Mouse (Mus musculus) hematopoietic multipotent progenitor cell, adult 10-12 weeks (in vitro differentiated cells): Measurements from ENCODE around the gene Arl10. TPM values are rescaled to one million over a fixed set of nuclear protein-coding genes. Genes with fewer than 3 reads are reported as not detected.

Experiments
- polyA plus RNA-seq: library from polyadenylated mRNA; stranded (reverse); fragments of >175 nt; gene quantifications from 2 replicates; pipeline ENCODE4 v1.2.3, GENCODE M21; 2012; ENCODE audit warnings: low replicate concordance

Gene Arl10
- polyA plus RNA-seq = 16.0 and 34.8 TPM in 2 replicates

DNA sequence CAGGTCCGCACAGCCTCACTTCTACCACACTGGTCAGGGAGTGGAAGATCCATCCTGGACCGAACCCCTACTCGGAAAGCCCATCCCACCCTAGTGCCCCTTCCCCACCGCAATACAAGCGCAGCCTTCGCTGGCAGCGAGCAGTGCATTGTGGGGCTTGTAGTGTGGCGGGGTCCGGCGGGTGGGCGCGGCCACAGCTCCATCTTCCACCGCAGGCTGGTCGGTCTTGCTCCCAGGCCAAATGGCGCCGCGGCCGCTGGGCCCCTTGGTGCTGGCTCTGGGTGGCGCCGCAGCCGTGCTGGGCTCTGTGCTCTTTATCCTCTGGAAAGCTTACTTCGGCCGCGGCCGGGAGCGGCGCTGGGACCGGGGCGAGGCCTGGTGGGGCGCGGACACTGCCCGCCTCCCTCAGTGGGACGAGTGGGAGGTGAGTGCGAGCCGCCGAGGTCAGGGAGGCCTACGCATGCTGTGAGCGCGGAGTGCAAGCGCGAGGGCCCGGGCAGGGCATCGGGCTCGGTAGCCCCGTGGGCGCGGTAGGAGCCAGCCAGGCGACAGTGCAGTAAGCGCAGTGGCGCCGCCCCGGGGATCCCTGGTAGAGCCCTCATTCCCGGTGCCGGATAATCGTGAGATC lies at the start of gene Arl10:
Arl10 (plus strand) TSS at position 162 of the 628 bp plus-strand sequence.

GRCm38 (mm10) chr13:54565201-54565581 lies 9.6 kb upstream of the Arl10 start, which contains the start of gene 4833439L19Rik:
Gene 4833439L19Rik (minus strand): TSS chr13:54565435.

GRCm38 (mm10) chr13:54589996-54590951 lies 15.5 kb downstream of the Arl10 start, which contains the start of the genes Nop16 and Higd2a:
Gene Nop16 (minus strand): TSS chr13:54590090.
Gene Higd2a (plus strand): TSS chr13:54590207.

DNA sequence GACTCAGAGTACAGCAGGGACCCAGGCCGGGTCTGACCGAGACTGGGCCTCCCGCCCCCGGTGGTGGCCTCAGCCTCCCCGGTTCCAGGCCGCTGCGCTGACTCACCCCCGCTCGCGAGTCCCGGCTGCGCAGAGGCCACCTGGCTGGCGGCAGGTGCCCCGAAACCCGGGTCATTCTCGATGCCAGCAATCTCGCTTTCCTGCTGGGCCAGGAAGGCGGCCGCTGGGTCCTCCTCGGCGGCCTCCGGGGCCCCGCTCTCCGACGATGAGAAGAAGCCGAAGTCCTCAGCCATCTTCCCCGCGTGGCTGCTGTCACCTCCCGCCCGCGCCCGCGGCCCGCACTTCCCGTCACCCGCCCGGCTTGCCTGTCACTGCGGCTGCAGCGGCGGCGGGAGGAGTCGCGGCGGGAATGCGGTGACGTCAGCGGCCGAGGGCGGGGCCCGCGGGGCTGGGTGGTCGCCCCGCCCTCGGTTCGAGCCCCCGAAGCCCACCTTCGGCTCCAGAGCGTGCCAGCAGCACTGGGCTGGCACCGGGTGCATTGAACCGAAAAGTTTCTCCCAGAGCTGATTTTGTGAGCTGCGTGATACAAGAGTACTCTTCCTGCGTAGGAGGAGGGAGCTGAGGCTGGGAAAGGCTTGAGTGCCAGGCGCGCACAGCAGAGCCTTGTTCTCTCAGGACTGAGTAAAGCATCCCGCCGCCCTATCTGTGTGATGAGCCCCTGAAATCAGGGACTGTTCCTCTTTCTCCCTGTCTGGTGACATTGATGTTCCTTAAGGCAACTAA lies 36.3 kb downstream of the Arl10 start, which contains the start of gene Cltb:
Cltb (minus strand) TSS at position 373 of the 783 bp plus-strand sequence.

GRCm38 (mm10) chr13:54621155-54621932 lies 46.5 kb downstream of the Arl10 start, which contains the start of gene Faf2:
Gene Faf2 (plus strand): TSS chr13:54621784.

Other genes starting within 250 kb of the Arl10 start
- gene Cplx2, start 203.7 kb upstream of the Arl10 start, polyA plus RNA-seq = 5.4 and 10.9 TPM in 2 replicates
- gene Thoc3, start 106.2 kb upstream of the Arl10 start, polyA plus RNA-seq = 48.5 and 51.5 TPM in 2 replicates
- 2.5 and 6.5 TPM in 2 replicates for gene Simc1, start 71.2 kb upstream of the Arl10 start, polyA plus RNA-seq
- gene 4833439L19Rik, start 9.6 kb upstream of the Arl10 start, polyA plus RNA-seq = 33.1 and 35.0 TPM in 2 replicates
- 11.6 and 18.1 TPM in 2 replicates for gene Nop16, start 15.1 kb downstream of the Arl10 start, polyA plus RNA-seq
- gene Higd2a, start 15.2 kb downstream of the Arl10 start, polyA plus RNA-seq = 18.7 and 114 TPM in 2 replicates
- 37.1 and 61.7 TPM in 2 replicates for gene Cltb, start 36.3 kb downstream of the Arl10 start, polyA plus RNA-seq
- gene Faf2, start 46.8 kb downstream of the Arl10 start, polyA plus RNA-seq = 19.3 and 19.8 TPM in 2 replicates
- 531 and 756 TPM in 2 replicates for gene Rnf44, start 118.9 kb downstream of the Arl10 start, polyA plus RNA-seq
- 0.02 TPM in 1 of 2 replicates, not detected in the other for gene Cdhr2, start 126.4 kb downstream of the Arl10 start, polyA plus RNA-seq
- not detected in 2 replicates for gene Gprin1, start 174.9 kb downstream of the Arl10 start, polyA plus RNA-seq
- gene Sncb, start 191.6 kb downstream of the Arl10 start, polyA plus RNA-seq = 0.17 and 0.33 TPM in 2 replicates
- not detected in 2 replicates for gene Eif4e1b, start 209.0 kb downstream of the Arl10 start, polyA plus RNA-seq
- gene Tspan17, start 214.4 kb downstream of the Arl10 start, polyA plus RNA-seq = 7.5 and 19.6 TPM in 2 replicates